Mouse (Mus musculus) heart, embryonic 13.5 days (tissue): Measurements from ENCODE around the gene Tsga13. TPM values are rescaled to one million over a fixed set of nuclear protein-coding genes. Genes with fewer than 3 reads are reported as not detected.
A peak's percentile ranks its signal among the peaks of the same experiment; 100 is the strongest.

Experiments used
- ATAC-seq: fragments of 200-750 bp; cut with Nextera tagmentation; 2 replicates; pipeline ENCODE4 v1.8.0; 2017; ENCODE audit warnings: moderate TSS enrichment; ENCODE audit not compliant: insufficient number of reproducible peaks, low FRiP score, low TSS enrichment; ENCODE audit errors: extremely low read depth
- H3K27ac ChIP-seq: fragments of 300-500 bp; sonication (generic); replicated peaks from 2 replicates; pipeline ENCODE4 v1.5.1; 2015; ENCODE audit warnings: moderate library complexity, mild to moderate bottlenecking, inconsistent platforms
- H3K27me3 ChIP-seq: fragments of 300-500 bp; sonication (generic); replicated peaks from 2 replicates; pipeline ENCODE4 v1.6.1; 2015; ENCODE audit warnings: mild to moderate bottlenecking, inconsistent platforms
- H3K36me3 ChIP-seq: fragments of 300-500 bp; sonication (generic); 2 replicates; pipeline ENCODE4 v1.6.1; 2015; ENCODE audit warnings: mild to moderate bottlenecking, inconsistent platforms
- H3K4me1 ChIP-seq: fragments of 300-500 bp; sonication (generic); 2 replicates; pipeline ENCODE4 v1.6.1; 2015; ENCODE audit warnings: inconsistent platforms
- H3K4me2 ChIP-seq: fragments of 300-500 bp; sonication (generic); 2 replicates; pipeline ENCODE4 v1.6.1; 2015; ENCODE audit warnings: inconsistent platforms, mild to moderate bottlenecking, moderate library complexity
- H3K4me3 ChIP-seq: fragments of 300-500 bp; sonication (generic); 2 replicates; pipeline ENCODE4 v1.5.1; 2015; ENCODE audit warnings: moderate library complexity, mild to moderate bottlenecking, inconsistent platforms
- H3K9ac ChIP-seq: fragments of 300-500 bp; sonication (generic); 2 replicates; pipeline ENCODE4 v1.6.1; 2015; ENCODE audit warnings: inconsistent platforms, mild to moderate bottlenecking, moderate library complexity
- H3K9me3 ChIP-seq: fragments of 300-500 bp; sonication (generic); 2 replicates; pipeline ENCODE4 v1.6.1; 2016; ENCODE audit warnings: inconsistent platforms
- WGBS: fragments of 180-500 bp; shearing (Covaris S2); methylation state at CpG from one replicate; pipeline ENCODE4 v1.1.7; 2015; ENCODE audit warnings: mixed read lengths; 5-methylcytosine and 5-hydroxymethylcytosine counted together
- polyA plus RNA-seq: library from polyadenylated mRNA; unstranded; fragments of >200 nt; fragmentation: Nextera tagmentation; extraction: Ambion mirVana; gene quantifications from 2 replicates; pipeline ENCODE4 v1.2.1, GENCODE M21; 2015

The Tsga13 gene
- polyA plus RNA-seq, 1 experiment from 2014 or later: not detected

- Histone ChIP-seq H3K27me3 (no peaks in the 10 kb centered on the region), H3K4me2 (peak overlapping the region; percentile 79), H3K36me3 (no peaks in the 10 kb centered on the region; the same call in 1 of the 2 replicates), H3K27ac (no peak overlapping the region), H3K4me3 (no peak overlapping the region), H3K4me1 (peaks cover 14% of the 10 kb centered on the region), H3K9ac (no peak overlapping the region), H3K9me3 (no peaks in the 10 kb centered on the region)
- no peak for ATAC-seq
- WGBS: 60% methylated on average over 6 of the region's 6 CpGs
Observed at GRCm38 (mm10) chr6:30897520-30897919, 17.9 kb downstream of the Tsga13 start.

GRCm38 (mm10) chr6:30896986-30897327 is 18.4 kb downstream of the Tsga13 start:
- ATAC-seq: no peak
- H3K27me3 ChIP-seq: no peaks in the 10 kb centered on the region
- no peaks in the 10 kb centered on the region for H3K9me3 ChIP-seq
- peak overlapping the region; percentile 79 for H3K4me2 ChIP-seq
- H3K4me1 ChIP-seq: peaks cover 14% of the 10 kb centered on the region
- H3K36me3 ChIP-seq: no peaks in the 10 kb centered on the region; the same call in 1 of the 2 replicates
- 16% methylated on average over 8 of the region's 8 CpGs for WGBS
- H3K27ac ChIP-seq: peak overlapping the region; percentile 97
- peak overlapping the region; percentile 82 for H3K4me3 ChIP-seq
- peak overlapping the region; percentile 92 for H3K9ac ChIP-seq

GRCm38 (mm10) chr6:30896195-30896985 is 19.0 kb downstream of the Tsga13 start, which contains the start of gene Copg2:
Copg2 (minus strand) TSS chr6:30896794.
- WGBS: 1% methylated on average over 70 of the region's 83 CpGs

GRCm38 (mm10) chr6:30895819-30896194 is 19.6 kb downstream of the Tsga13 start:
- WGBS: 18% methylated on average over 3 of the region's 3 CpGs
- Histone ChIP-seq H3K9me3 (no peaks in the 10 kb centered on the region), H3K4me2 (peak overlapping the region; percentile 79), H3K36me3 (no peaks in the 10 kb centered on the region; the same call in 1 of the 2 replicates), H3K9ac (peak overlapping the region; percentile 92), H3K4me1 (peaks cover 14% of the 10 kb centered on the region), H3K4me3 (peak overlapping the region; percentile 82), H3K27me3 (no peaks in the 10 kb centered on the region), H3K27ac (peak overlapping the region; percentile 97)
- ATAC-seq: no peak

More at GRCm38 (mm10) chr6:30896195-30896985, 19.0 kb downstream of the Tsga13 start, which contains the start of gene Copg2:
- Histone ChIP-seq H3K27me3 (no peaks in the 10 kb centered on the region), H3K9ac (peak within 1 kb of the TSS; percentile 92), H3K4me1 (peaks cover 14% of the 10 kb centered on the region), H3K27ac (peak within 1 kb of the TSS; percentile 97), H3K36me3 (no peaks in the 10 kb centered on the region; the same call in 1 of the 2 replicates), H3K9me3 (no peaks in the 10 kb centered on the region), H3K4me2 (peak within 1 kb of the TSS; percentile 79), H3K4me3 (peak within 1 kb of the TSS; percentile 82)
- peak; percentile 99 for ATAC-seq

GRCm38 (mm10) chr6:30893081-30893480 is 22.3 kb downstream of the Tsga13 start:
- Histone ChIP-seq H3K27me3 (no peaks in the 10 kb centered on the region), H3K9me3 (no peaks in the 10 kb centered on the region), H3K4me1 (peaks cover 14% of the 10 kb centered on the region), H3K9ac (no peak overlapping the region), H3K27ac (no peak overlapping the region), H3K36me3 (peaks cover 18% of the 10 kb centered on the region), H3K4me2 (no peak overlapping the region), H3K4me3 (no peak overlapping the region)
- WGBS: 73% methylated on average over 4 of the region's 4 CpGs
- ATAC-seq: no peak

GRCm38 (mm10) chr6:30891761-30892160 is 23.6 kb downstream of the Tsga13 start:
- Histone ChIP-seq H3K9ac (no peak overlapping the region), H3K4me1 (peaks cover 9% of the 10 kb centered on the region), H3K4me2 (no peak overlapping the region), H3K27ac (no peak overlapping the region), H3K27me3 (no peaks in the 10 kb centered on the region), H3K9me3 (no peaks in the 10 kb centered on the region), H3K36me3 (peaks cover 28% of the 10 kb centered on the region), H3K4me3 (no peak overlapping the region)
- no peak for ATAC-seq

GRCm38 (mm10) chr6:30884856-30885255 is 30.5 kb downstream of the Tsga13 start:
- peaks cover 64% of the 10 kb centered on the region for H3K36me3 ChIP-seq
- no peak for ATAC-seq

GRCm38 (mm10) chr6:30883491-30883890 is 31.9 kb downstream of the Tsga13 start:
- no peak for ATAC-seq
- no peak overlapping the region for H3K4me2 ChIP-seq
- WGBS: 83% methylated on average over 4 of the region's 4 CpGs
- no peak overlapping the region for H3K27ac ChIP-seq
- no peak overlapping the region for H3K9ac ChIP-seq
- no peak overlapping the region for H3K4me3 ChIP-seq
- no peaks in the 10 kb centered on the region for H3K27me3 ChIP-seq
- H3K9me3 ChIP-seq: no peaks in the 10 kb centered on the region
- H3K36me3 ChIP-seq: peaks cover 63% of the 10 kb centered on the region
- H3K4me1 ChIP-seq: no peaks in the 10 kb centered on the region

More at GRCm38 (mm10) chr6:30884856-30885255, 30.5 kb downstream of the Tsga13 start:
- no peaks in the 10 kb centered on the region for H3K4me1 ChIP-seq
- no peaks in the 10 kb centered on the region for H3K9me3 ChIP-seq
- no peak overlapping the region for H3K9ac ChIP-seq
- H3K27ac ChIP-seq: no peak overlapping the region
- H3K4me3 ChIP-seq: no peak overlapping the region
- no peak overlapping the region for H3K4me2 ChIP-seq
- H3K27me3 ChIP-seq: no peaks in the 10 kb centered on the region
- WGBS: 84% methylated on average over 3 of the region's 3 CpGs

GRCm38 (mm10) chr6:30876661-30877060 is 38.7 kb downstream of the Tsga13 start:
- Histone ChIP-seq H3K9ac (no peak overlapping the region), H3K27ac (no peak overlapping the region), H3K4me3 (no peak overlapping the region), H3K27me3 (no peaks in the 10 kb centered on the region), H3K4me1 (peaks cover 5% of the 10 kb centered on the region; the same call in 1 of the 2 replicates), H3K4me2 (no peak overlapping the region), H3K36me3 (peaks cover 43% of the 10 kb centered on the region), H3K9me3 (no peaks in the 10 kb centered on the region)
- no peak for ATAC-seq

- H3K4me3 ChIP-seq: no peak overlapping the region
- H3K27me3 ChIP-seq: no peaks in the 10 kb centered on the region
- 49% methylated on average over 1 of the region's 1 CpGs for WGBS
- no peak overlapping the region for H3K4me2 ChIP-seq
- ATAC-seq: no peak
- peaks cover 7% of the 10 kb centered on the region; the same call in 1 of the 2 replicates for H3K4me1 ChIP-seq
- no peaks in the 10 kb centered on the region; the same call in 1 of the 2 replicates for H3K36me3 ChIP-seq
- peak overlapping the region; percentile 53; the same call in 1 of the 2 replicates for H3K27ac ChIP-seq
- H3K9me3 ChIP-seq: no peaks in the 10 kb centered on the region
- H3K9ac ChIP-seq: peak overlapping the region; percentile 38; the same call in 1 of the 2 replicates
Observed at GRCm38 (mm10) chr6:30866501-30866900, 48.9 kb downstream of the Tsga13 start.

- H3K4me1 ChIP-seq: peaks cover 14% of the 10 kb centered on the region
- no peaks in the 10 kb centered on the region for H3K27me3 ChIP-seq
- no peak overlapping the region for H3K4me3 ChIP-seq
- no peaks in the 10 kb centered on the region for H3K36me3 ChIP-seq
- 71% methylated on average over 3 of the region's 3 CpGs for WGBS
- no peak overlapping the region for H3K9ac ChIP-seq
- no peak for ATAC-seq
- H3K9me3 ChIP-seq: no peaks in the 10 kb centered on the region
- H3K27ac ChIP-seq: no peak overlapping the region
- H3K4me2 ChIP-seq: no peak overlapping the region
Observed at GRCm38 (mm10) chr6:30865031-30865678, 50.2 kb downstream of the Tsga13 start.
